Mouse (Mus musculus) cerebellum, adult 2 months (tissue): ENCODE data around the gene Pcnx. TPM values are rescaled to one million over a fixed set of nuclear protein-coding genes. Genes with fewer than 3 reads are reported as not detected.
A peak's percentile ranks its signal among the peaks of the same experiment; 100 is the strongest.

Experiments
- DNase-seq, 2 experiments: peaks; one replicate each; pipeline ENCODE4 v3.0.0; 2021
- H3K27ac ChIP-seq: fragments of 200-500 bp; 2 replicates; pipeline ENCODE4 v1.5.1; 2012; ENCODE audit warnings: low read length, control low read depth, inconsistent platforms; ENCODE audit not compliant: insufficient read depth
- H3K27me3 ChIP-seq: fragments of 200-500 bp; 2 replicates; pipeline ENCODE4 v1.6.1; 2012; ENCODE audit warnings: inconsistent platforms, mild to moderate bottlenecking, low read length, moderate library complexity; ENCODE audit not compliant: control insufficient read depth, insufficient read depth
- H3K4me1 ChIP-seq: fragments of 200-500 bp; 2 replicates; pipeline ENCODE4 v1.6.1; 2011; ENCODE audit warnings: low read length; ENCODE audit not compliant: control insufficient read depth, insufficient read depth
- H3K4me3 ChIP-seq: fragments of 200-500 bp; replicated peaks from 2 replicates; pipeline ENCODE3; 2011; ENCODE audit warnings: mild to moderate bottlenecking, low read depth, low read length, control low read depth; ENCODE audit not compliant: insufficient read depth
- CTCF ChIP-seq: fragments of 200-500 bp; IDR thresholded peaks from 2 replicates; pipeline ENCODE4 v1.5.1; 2011; ENCODE audit warnings: low read depth, mild to moderate bottlenecking, control low read depth, low read length, moderate library complexity, borderline replicate concordance; ENCODE audit not compliant: insufficient read depth
- POLR2A ChIP-seq: fragments of 200-500 bp; IDR thresholded peaks from 2 replicates; pipeline ENCODE4 v1.6.1; 2011; ENCODE audit warnings: low read length, control low read depth, borderline replicate concordance; ENCODE audit not compliant: insufficient read depth
- WGBS: fragments of 180-500 bp; shearing (Covaris S2); methylation state at CpG from one replicate; pipeline ENCODE4 v1.1.7; 2018; 5-methylcytosine and 5-hydroxymethylcytosine counted together
- polyA plus RNA-seq: library from polyadenylated mRNA; depleted of rRNA; stranded (reverse); fragments of >200 nt; gene quantifications from 2 replicates; pipeline ENCODE4 v1.2.3, GENCODE M21; 2012

Gene Pcnx
- polyA plus RNA-seq, 1 experiment = 45.3 TPM

DNA sequence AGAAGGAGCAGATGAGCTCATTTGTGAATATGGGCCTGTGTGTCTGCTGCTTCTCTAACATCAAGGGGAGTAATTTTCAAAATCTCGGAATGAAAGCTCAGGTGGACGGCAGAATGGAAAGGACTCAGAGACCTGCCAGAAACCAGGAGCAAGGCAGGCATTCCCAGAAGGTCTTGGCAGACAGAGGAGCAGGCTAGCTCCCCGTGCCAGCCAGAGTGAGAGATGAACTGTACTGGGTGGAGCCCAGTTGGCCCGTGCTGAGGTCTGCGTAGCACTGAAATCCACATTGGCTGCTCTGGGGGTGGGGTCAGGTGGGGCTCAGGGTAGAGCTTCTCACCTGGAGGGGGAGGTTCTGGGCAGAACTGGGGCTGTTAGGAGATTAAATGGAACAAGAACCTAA, 16.3 kb upstream of the Pcnx start:
- Histone ChIP-seq H3K4me1 (0 out of 2 replicates have a peak, but pooled peaks cover 2% of the 10 kb centered on the region), H3K27ac (no peak overlapping the region)
- WGBS = 10% methylated on average over 5 of the region's 5 CpGs

GRCm38 (mm10) chr12:81844572-81844971, 15.3 kb upstream of the Pcnx start:
- H3K27me3 ChIP-seq = no peaks in the 10 kb centered on the region
- H3K4me3 ChIP-seq = no peak overlapping the region
- no peak for TF ChIP-seq CTCF
- 0 out of 2 replicates have a peak, but pooled peaks cover 2% of the 10 kb centered on the region for H3K4me1 ChIP-seq
- no peak for DNase-seq
- H3K27ac ChIP-seq = no peak overlapping the region
- 78% methylated on average over 13 of the region's 13 CpGs for WGBS

More for the DNA sequence above, 16.3 kb upstream of the Pcnx start:
- no peaks in the 10 kb centered on the region for H3K27me3 ChIP-seq
- TF ChIP-seq CTCF (no peak), POLR2A (no peak)
- no peak overlapping the region for H3K4me3 ChIP-seq
- peak; percentile 64 to 82 for DNase-seq

DNA sequence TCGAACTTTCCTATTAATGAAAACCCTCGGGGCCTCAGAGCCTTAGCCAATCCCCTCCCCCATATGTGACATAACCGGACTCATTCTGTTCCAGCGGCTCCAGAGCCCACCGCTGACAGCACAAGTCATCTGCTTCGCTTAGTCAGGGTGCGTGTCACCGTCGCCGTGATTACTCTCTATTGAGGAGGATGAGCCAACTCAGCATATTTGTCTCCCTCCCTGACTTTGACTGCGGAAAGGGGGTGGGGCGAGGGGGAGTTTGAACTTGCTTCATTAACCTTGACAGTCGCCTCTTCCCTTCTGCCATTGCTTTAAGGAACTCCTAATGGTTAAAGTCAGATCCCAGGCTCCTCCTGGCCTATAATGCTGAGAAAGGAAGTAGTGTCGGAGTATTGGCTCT, 14.8 kb upstream of the Pcnx start:
- Histone ChIP-seq H3K4me3 (no peak overlapping the region), H3K27me3 (no peaks in the 10 kb centered on the region), H3K27ac (no peak overlapping the region), H3K4me1 (0 out of 2 replicates have a peak, but pooled peaks cover 2% of the 10 kb centered on the region)
- no peak for DNase-seq
- TF ChIP-seq CTCF (no peak), POLR2A (no peak)
- WGBS = 46% methylated on average over 14 of the region's 14 CpGs

DNA sequence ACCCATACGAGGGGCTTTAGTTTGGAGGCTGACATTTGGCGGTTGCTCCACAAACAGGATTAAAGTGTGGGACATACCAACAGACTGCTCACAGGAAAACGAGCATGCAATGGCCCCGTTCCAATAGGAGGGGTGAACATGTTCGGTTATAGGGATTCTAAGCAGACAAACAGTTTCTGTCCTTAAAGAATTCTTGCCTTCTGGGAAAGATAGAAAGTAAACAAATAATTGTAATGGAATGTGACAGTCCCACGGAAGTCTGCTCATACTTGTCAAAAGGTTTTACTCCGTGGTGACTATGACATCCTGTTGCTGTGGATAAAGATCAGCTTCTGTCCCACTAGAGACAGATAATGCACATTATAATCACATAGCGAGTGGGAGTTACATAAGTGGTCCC, 10.2 kb upstream of the Pcnx start:
- TF ChIP-seq POLR2A = no peak
- no peak for TF ChIP-seq CTCF
- WGBS = 43% methylated on average over 8 of the region's 8 CpGs
- no peak overlapping the region for H3K4me3 ChIP-seq
- H3K4me1 ChIP-seq = no peaks in the 10 kb centered on the region
- no peaks in the 10 kb centered on the region for H3K27me3 ChIP-seq
- DNase-seq = no peak
- H3K27ac ChIP-seq = no peak overlapping the region

- no peaks in the 10 kb centered on the region for H3K27me3 ChIP-seq
- H3K4me3 ChIP-seq = no peak overlapping the region
- H3K27ac ChIP-seq = no peak overlapping the region
- WGBS = 75% methylated on average over 2 of the region's 2 CpGs
- no peak for DNase-seq
- no peak for TF ChIP-seq CTCF
- no peaks in the 10 kb centered on the region for H3K4me1 ChIP-seq
Observed at GRCm38 (mm10) chr12:81852551-81852950, 7.3 kb upstream of the Pcnx start.

DNA sequence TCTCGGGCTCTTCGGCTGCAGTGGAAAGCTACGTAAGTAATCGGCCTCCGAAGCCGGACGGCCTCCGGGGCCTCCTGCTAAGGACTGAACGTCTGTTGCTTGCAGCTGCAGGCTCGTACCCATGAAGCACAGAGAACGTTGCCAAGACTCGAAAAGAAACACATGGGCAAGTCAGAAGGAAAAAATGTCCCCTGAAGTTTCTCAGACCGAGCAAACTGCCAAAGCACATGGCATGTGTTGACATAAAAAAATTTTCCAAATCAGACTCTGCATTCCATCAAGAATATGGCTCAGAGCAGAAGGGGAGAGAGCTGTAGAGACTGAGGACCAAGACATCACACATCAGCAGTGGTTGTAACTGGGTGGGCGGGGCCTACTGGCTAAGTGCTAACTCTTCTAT, 6.8 kb upstream of the Pcnx start:
- H3K27ac ChIP-seq = no peak overlapping the region
- H3K27me3 ChIP-seq = no peaks in the 10 kb centered on the region
- no peak for TF ChIP-seq POLR2A
- H3K4me3 ChIP-seq = no peak overlapping the region
- no peaks in the 10 kb centered on the region for H3K4me1 ChIP-seq
- WGBS = 37% methylated on average over 14 of the region's 14 CpGs
- DNase-seq = no peak

- H3K4me3 ChIP-seq = no peak overlapping the region
- TF ChIP-seq POLR2A (no peak), CTCF (no peak)
- H3K4me1 ChIP-seq = no peaks in the 10 kb centered on the region
- no peak for DNase-seq
- H3K27me3 ChIP-seq = no peaks in the 10 kb centered on the region
- WGBS = 83% methylated on average over 9 of the region's 9 CpGs
- no peak overlapping the region for H3K27ac ChIP-seq
Observed at GRCm38 (mm10) chr12:81853543-81853942, 6.3 kb upstream of the Pcnx start.

- no peak overlapping the region for H3K27ac ChIP-seq
- WGBS = 87% methylated on average over 8 of the region's 8 CpGs
- no peak for TF ChIP-seq POLR2A
- TF ChIP-seq CTCF = no peak
- no peaks in the 10 kb centered on the region for H3K4me1 ChIP-seq
- DNase-seq = no peak
- H3K27me3 ChIP-seq = no peaks in the 10 kb centered on the region
- H3K4me3 ChIP-seq = no peak overlapping the region
Observed at GRCm38 (mm10) chr12:81855031-81855430, 4.8 kb upstream of the Pcnx start.
